Comparison of ENCODE assay signal across 8 mouse cellular contexts in genomic region chr1:169531702-169532535, GRCm38 (mm10). TPM values are rescaled to one million over a fixed set of nuclear protein-coding genes. Genes with fewer than 3 reads are reported as not detected.
DNase-seq lines count a peak whose midpoint lies in the region; ATAC-seq and TF ChIP-seq lines count a peak whose summit lies in the region.

No protein-coding gene starts in this region.

- intact Hi-C loops in heart, adult 2 months (cut with DNase I) = loop anchor here (1.0 to 10.0 kb wide), 4 partner anchors 140 to 603 kb away; no protein-coding TSS in a partner anchor

- no peak for TF ChIP-seq POLR2A in heart, adult 2 months (IDR thresholded peaks at IDR 0.05; ENCODE audit: insufficient read depth, low read depth, low read length)

- H3K9ac ChIP-seq in heart, adult 2 months (ENCODE audit: low read depth, low read length) = peak overlapping the region; percentile 41; the same call in 1 of the 2 replicates
- H3K9ac ChIP-seq in forebrain, postnatal 0 days = peak overlapping the region; percentile 57
- peak overlapping the region; percentile 54 for H3K9ac ChIP-seq in hindbrain, embryonic 12.5 days
- H3K9ac ChIP-seq in lung, embryonic 16.5 days (ENCODE audit: low read length) = peak overlapping the region; percentile 66

- H3K27me3 ChIP-seq in heart, adult 2 months (ENCODE audit: control insufficient read depth, insufficient read depth, low read length) = no peaks in the 10 kb centered on the region
- no peaks in the 10 kb centered on the region for H3K27me3 ChIP-seq in forebrain, postnatal 0 days (ENCODE audit: insufficient read depth, low read length)
- H3K27me3 ChIP-seq in hindbrain, embryonic 12.5 days = no peaks in the 10 kb centered on the region
- no peaks in the 10 kb centered on the region for H3K27me3 ChIP-seq in lung, embryonic 16.5 days (ENCODE audit: control insufficient read depth, insufficient read depth, low read depth, low read length)

- no peaks in the 10 kb centered on the region for H3K36me3 ChIP-seq in heart, adult 2 months (ENCODE audit: control insufficient read depth, insufficient read depth, low read length)
- no peaks in the 10 kb centered on the region for H3K36me3 ChIP-seq in forebrain, postnatal 0 days (ENCODE audit: insufficient read depth)
- no peaks in the 10 kb centered on the region for H3K36me3 ChIP-seq in hindbrain, embryonic 12.5 days
- peaks cover 10% of the 10 kb centered on the region for H3K36me3 ChIP-seq in lung, embryonic 16.5 days (ENCODE audit: control insufficient read depth, insufficient read depth, low read length)

- TF ChIP-seq CTCF in heart, adult 2 months (IDR thresholded peaks at IDR 0.05) = peak; percentile 84
- peak; percentile 74 for TF ChIP-seq CTCF in forebrain, postnatal 0 days (IDR thresholded peaks at IDR 0.05; ENCODE audit: low read depth)

- peak overlapping the region; percentile 96 for H3K27ac ChIP-seq in heart, adult 2 months
- H3K27ac ChIP-seq in forebrain, postnatal 0 days (ENCODE audit: low read depth, low read length) = peak overlapping the region; percentile 79
- H3K27ac ChIP-seq in hindbrain, embryonic 12.5 days = peak overlapping the region; percentile 75
- H3K27ac ChIP-seq in lung, embryonic 16.5 days (ENCODE audit: low read length) = peak overlapping the region; percentile 76

- peak overlapping the region; percentile 55 for H3K4me3 ChIP-seq in heart, adult 2 months
- H3K4me3 ChIP-seq in forebrain, postnatal 0 days (ENCODE audit: low read depth, low read length) = peak overlapping the region; percentile 51
- peak overlapping the region; percentile 55 for H3K4me3 ChIP-seq in hindbrain, embryonic 12.5 days
- peak overlapping the region; percentile 83 for H3K4me3 ChIP-seq in lung, embryonic 16.5 days (ENCODE audit: low read length)

- no peak for TF ChIP-seq EP300 in heart, adult 2 months (IDR thresholded peaks at IDR 0.05; ENCODE audit: insufficient read depth, low read depth, low read length)

- ATAC-seq in forebrain, postnatal 0 days = peak; percentile 46
- peak; percentile 41 for ATAC-seq in hindbrain, embryonic 12.5 days (ENCODE audit: low FRiP score)
- ATAC-seq in lung, embryonic 16.5 days (ENCODE audit: low read depth) = peak; percentile 39; the same call in 1 of the 2 replicates

- H3K9me3 ChIP-seq in forebrain, postnatal 0 days (ENCODE audit: low read length) = no peaks in the 10 kb centered on the region
- no peaks in the 10 kb centered on the region for H3K9me3 ChIP-seq in hindbrain, embryonic 12.5 days (replicated peaks)
- no peaks in the 10 kb centered on the region for H3K9me3 ChIP-seq in lung, embryonic 16.5 days (ENCODE audit: control insufficient read depth, low read length)

- no peaks in the 10 kb centered on the region for H3K79me2 ChIP-seq in heart, adult 2 months (replicated peaks; ENCODE audit: control insufficient read depth, insufficient read depth, low read length)

- WGBS in heart, adult 2 months = 8% methylated on average over 11 of the region's 11 CpGs
- 4% methylated on average over 11 of the region's 11 CpGs for WGBS in forebrain, postnatal 0 days
- WGBS in hindbrain, embryonic 12.5 days = 13% methylated on average over 11 of the region's 11 CpGs
- 7% methylated on average over 11 of the region's 11 CpGs for WGBS in lung, embryonic 16.5 days

- peak overlapping the region; percentile 60 for H3K4me2 ChIP-seq in forebrain, postnatal 0 days (ENCODE audit: low read depth)
- peak overlapping the region; percentile 68 for H3K4me2 ChIP-seq in hindbrain, embryonic 12.5 days (replicated peaks)
- H3K4me2 ChIP-seq in lung, embryonic 16.5 days (ENCODE audit: low read depth, low read length) = peak overlapping the region; percentile 67

- DNase-seq in heart, adult 2 months = peak; percentile 55 to 72
- DNase-seq in heart, adult 11 months = no peak
- DNase-seq in cerebellum, adult 8-10 months = peak; percentile 74
- DNase-seq in forebrain, postnatal 0 days = peak; percentile 87
- DNase-seq in layer of hippocampus, adult 9-11 months = peak; percentile 60
- peak; percentile 88 to 91 for DNase-seq in right cerebral cortex, adult 2 months (ENCODE audit: low spot score in 2 of 2)

- no peaks in the 10 kb centered on the region for H3K4me1 ChIP-seq in heart, adult 2 months (ENCODE audit: control insufficient read depth, insufficient read depth, low read length)
- H3K4me1 ChIP-seq in forebrain, postnatal 0 days (ENCODE audit: insufficient read depth) = no peaks in the 10 kb centered on the region
- H3K4me1 ChIP-seq in hindbrain, embryonic 12.5 days = peaks cover 9% of the 10 kb centered on the region
- peaks cover 8% of the 10 kb centered on the region for H3K4me1 ChIP-seq in lung, embryonic 16.5 days (replicated peaks; ENCODE audit: control insufficient read depth, insufficient read depth, low read length)

RNA-seq across cellular contexts. Expression of gene Nuf2, which starts 0.7 kb away (rescaled TPM):
- total RNA-seq in heart, adult 2 months (2021) = under 1 TPM; 0.13 to 0.25 TPM
- polyA plus RNA-seq in heart, adult 2 months (2012; rRNA removed) = 0.12 and 0.18 TPM in 2 replicates
- 7.3 and 8.6 TPM in 2 replicates for total RNA-seq in forebrain, postnatal 0 days (2014; rRNA removed)
- 7.9 and 9.2 TPM in 2 replicates for polyA plus RNA-seq in forebrain, postnatal 0 days (2015; fragmentation: Nextera tagmentation; extraction: Ambion mirVana)
- polyA plus RNA-seq in hindbrain, embryonic 12.5 days (2016; fragmentation: Nextera tagmentation; extraction: Ambion mirVana) = 47.1 and 47.9 TPM in 2 replicates
- polyA plus RNA-seq in lung, embryonic 16.5 days (2015; fragmentation: Nextera tagmentation; extraction: Ambion mirVana) = 64.7 and 67.0 TPM in 2 replicates
